Mouse (Mus musculus): ENCODE measurements around the gene Gm45713. TPM values are rescaled to one million over a fixed set of nuclear protein-coding genes. Genes with fewer than 3 reads are reported as not detected.

Gm45713 gene
- not detected for polyA plus RNA-seq (2017; shearing (Covaris generic))

GRCm38 (mm10) chr7:45135993-45136567 is at the start of gene Gm45713, which contains the start of gene Flt3l:
Gene Gm45713, minus strand, starts transcription at chr7:45136231.
Gene Flt3l, minus strand, starts transcription at chr7:45136432.

GRCm38 (mm10) chr7:45180896-45181477 is 45.0 kb upstream of the Gm45713 start, which contains the start of gene Pth2:
Gene Pth2, plus strand, starts transcription at chr7:45180995.

GRCm38 (mm10) chr7:45179469-45179868 is 43.4 kb upstream of the Gm45713 start, which contains the start of gene Gfy:
Gene Gfy, minus strand, starts transcription at chr7:45179569.

GRCm38 (mm10) chr7:45163735-45164490 is 27.9 kb upstream of the Gm45713 start, which contains the start of gene Slc17a7:
Gene Slc17a7, plus strand, starts transcription at chr7:45163949.

GRCm38 (mm10) chr7:45154096-45154992 is 18.3 kb upstream of the Gm45713 start, which contains the start of the genes Pih1d1 and Aldh16a1:
Gene Pih1d1, plus strand, starts transcription at chr7:45154303.
Gene Aldh16a1, minus strand, starts transcription at chr7:45154584.

GRCm38 (mm10) chr7:45128624-45129246 is 7.3 kb downstream of the Gm45713 start, which contains the start of gene Rpl13a:
Gene Rpl13a, minus strand, starts transcription at chr7:45128761.

GRCm38 (mm10) chr7:45124224-45125143 is 11.5 kb downstream of the Gm45713 start, which contains the start of gene Rps11:
Gene Rps11, minus strand, starts transcription at chr7:45124439.

GRCm38 (mm10) chr7:45103652-45104180 is 32.3 kb downstream of the Gm45713 start, which contains the start of gene Fcgrt:
Gene Fcgrt, minus strand, starts transcription at chr7:45103851.

GRCm38 (mm10) chr7:45092048-45092447 is 44.0 kb downstream of the Gm45713 start, which contains the start of gene Rcn3:
Gene Rcn3, minus strand, starts transcription at chr7:45092221.

Other genes starting within 250 kb of the Gm45713 start
- 40.3 TPM for gene Med25, start 243.5 kb downstream of the Gm45713 start, polyA plus RNA-seq (2017; shearing (Covaris generic))
- 48.2 TPM for gene Fuz, start 240.2 kb downstream of the Gm45713 start, polyA plus RNA-seq (2017; shearing (Covaris generic))
- 33.7 TPM for gene Ap2a1, start 206.7 kb downstream of the Gm45713 start, polyA plus RNA-seq (2017; shearing (Covaris generic))
- not detected for gene Tsks, start 193.0 kb downstream of the Gm45713 start, polyA plus RNA-seq (2017; shearing (Covaris generic))
- gene Cpt1c, start 161.4 kb downstream of the Gm45713 start, polyA plus RNA-seq (2017; shearing (Covaris generic)), result 0.42 TPM
- gene Prmt1, start 149.7 kb downstream of the Gm45713 start, polyA plus RNA-seq (2017; shearing (Covaris generic)), result 182 TPM
- 257 TPM for gene Irf3, start 138.6 kb downstream of the Gm45713 start, polyA plus RNA-seq (2017; shearing (Covaris generic))
- gene Bcl2l12, start 137.5 kb downstream of the Gm45713 start, polyA plus RNA-seq (2017; shearing (Covaris generic)), result 32.8 TPM
- gene Scaf1, start 119.9 kb downstream of the Gm45713 start, polyA plus RNA-seq (2017; shearing (Covaris generic)), result 30.0 TPM
- 8.7 TPM for gene Rras, start 118.3 kb downstream of the Gm45713 start, polyA plus RNA-seq (2017; shearing (Covaris generic))
- 4.7 TPM for gene Prr12, start 83.3 kb downstream of the Gm45713 start, polyA plus RNA-seq (2017; shearing (Covaris generic))
- 126 TPM for gene Nosip, start 73.8 kb downstream of the Gm45713 start, polyA plus RNA-seq (2017; shearing (Covaris generic))
- gene Prrg2, start 73.6 kb downstream of the Gm45713 start, polyA plus RNA-seq (2017; shearing (Covaris generic)), result 3.9 TPM
- 124 TPM for gene Rcn3, start 44.0 kb downstream of the Gm45713 start, polyA plus RNA-seq (2017; shearing (Covaris generic))
- gene Fcgrt, start 32.4 kb downstream of the Gm45713 start, polyA plus RNA-seq (2017; shearing (Covaris generic)), result 6.3 TPM
- gene Rps11, start 11.8 kb downstream of the Gm45713 start, polyA plus RNA-seq (2017; shearing (Covaris generic)), result 3,104 TPM
- gene Rpl13a, start 7.5 kb downstream of the Gm45713 start, polyA plus RNA-seq (2017; shearing (Covaris generic)), result 2,649 TPM
- gene Flt3l, start 201 bp upstream of the Gm45713 start, polyA plus RNA-seq (2017; shearing (Covaris generic)), result 220 TPM
- 55.1 TPM for gene Pih1d1, start 18.1 kb upstream of the Gm45713 start, polyA plus RNA-seq (2017; shearing (Covaris generic))
- gene Aldh16a1, start 18.4 kb upstream of the Gm45713 start, polyA plus RNA-seq (2017; shearing (Covaris generic)), result 64.8 TPM
- gene Slc17a7, start 27.7 kb upstream of the Gm45713 start, polyA plus RNA-seq (2017; shearing (Covaris generic)), result not detected
- not detected for gene Gfy, start 43.3 kb upstream of the Gm45713 start, polyA plus RNA-seq (2017; shearing (Covaris generic))
- not detected for gene Pth2, start 44.8 kb upstream of the Gm45713 start, polyA plus RNA-seq (2017; shearing (Covaris generic))
- 0.12 TPM for gene Ccdc155, start 68.7 kb upstream of the Gm45713 start, polyA plus RNA-seq (2017; shearing (Covaris generic))
- 16.3 TPM for gene Dkkl1, start 75.9 kb upstream of the Gm45713 start, polyA plus RNA-seq (2017; shearing (Covaris generic))
- gene Tead2, start 79.5 kb upstream of the Gm45713 start, polyA plus RNA-seq (2017; shearing (Covaris generic)), result 3.0 TPM
- 641 TPM for gene Cd37, start 102.9 kb upstream of the Gm45713 start, polyA plus RNA-seq (2017; shearing (Covaris generic))
- not detected for gene Slc6a16, start 104.9 kb upstream of the Gm45713 start, polyA plus RNA-seq (2017; shearing (Covaris generic))
- not detected for gene Slc6a21, start 141.3 kb upstream of the Gm45713 start, polyA plus RNA-seq (2017; shearing (Covaris generic))
- 11.7 TPM for gene Trpm4, start 197.5 kb upstream of the Gm45713 start, polyA plus RNA-seq (2017; shearing (Covaris generic))
- not detected for gene Hrc, start 199.1 kb upstream of the Gm45713 start, polyA plus RNA-seq (2017; shearing (Covaris generic))
- gene Ppfia3, start 230.8 kb upstream of the Gm45713 start, polyA plus RNA-seq (2017; shearing (Covaris generic)), result 0.12 TPM
- 0.89 TPM for gene Lin7b, start 234.4 kb upstream of the Gm45713 start, polyA plus RNA-seq (2017; shearing (Covaris generic))